Mouse (Mus musculus) cerebellum, adult 11 months (tissue): ENCODE results near the gene Casp3.
"Not testable (repeated sequence)": the region's sequence is repeated elsewhere in the genome, so short reads cannot be mapped to it uniquely, and the experiment has no call there.

ENCODE experiments used
- DNase-seq: peaks from one replicate; pipeline ENCODE4 v3.0.0; 2022

Casp3 gene

GRCm38 (mm10) chr8:46616879-46617689 lies at the start of gene Casp3, which contains the start of gene Primpol:
Gene Casp3 (plus strand): TSS chr8:46617291.
Gene Primpol (minus strand): TSS chr8:46617212.
- DNase-seq, result peak; percentile 94

GRCm38 (mm10) chr8:46567946-46568345 lies 49.1 kb upstream of the Casp3 start:
- DNase-seq, result no peak

DNA sequence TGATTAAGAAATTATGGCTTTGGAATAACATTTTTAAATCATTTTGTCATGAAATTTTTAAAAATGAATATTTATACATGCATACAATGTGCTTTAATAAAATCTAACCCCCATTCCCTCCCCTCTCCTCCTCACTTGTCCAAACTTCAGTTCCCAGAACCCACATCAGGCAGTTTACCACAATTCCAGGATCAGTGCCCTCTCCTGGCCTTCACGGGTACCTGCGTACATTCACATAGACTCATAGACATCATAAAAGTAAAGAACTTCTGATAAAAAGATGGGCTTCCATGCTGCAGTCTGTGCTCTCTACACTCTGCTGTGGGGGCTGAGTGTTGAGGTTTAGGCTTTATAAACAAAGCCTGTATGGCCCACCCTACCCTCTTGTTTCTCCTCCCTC lies 48.1 kb upstream of the Casp3 start:
- no peak for DNase-seq

- no peak for DNase-seq
Observed at GRCm38 (mm10) chr8:46569659-46570441, 47.2 kb upstream of the Casp3 start.

- no peak for DNase-seq
Observed at GRCm38 (mm10) chr8:46570673-46571072, 46.4 kb upstream of the Casp3 start.

- no peak for DNase-seq
Observed at GRCm38 (mm10) chr8:46573446-46573845, 43.6 kb upstream of the Casp3 start.

- no peak for DNase-seq
Observed at GRCm38 (mm10) chr8:46573964-46574363, 43.1 kb upstream of the Casp3 start.

- no peak for DNase-seq
Observed at GRCm38 (mm10) chr8:46578794-46579193, 38.3 kb upstream of the Casp3 start.

DNA sequence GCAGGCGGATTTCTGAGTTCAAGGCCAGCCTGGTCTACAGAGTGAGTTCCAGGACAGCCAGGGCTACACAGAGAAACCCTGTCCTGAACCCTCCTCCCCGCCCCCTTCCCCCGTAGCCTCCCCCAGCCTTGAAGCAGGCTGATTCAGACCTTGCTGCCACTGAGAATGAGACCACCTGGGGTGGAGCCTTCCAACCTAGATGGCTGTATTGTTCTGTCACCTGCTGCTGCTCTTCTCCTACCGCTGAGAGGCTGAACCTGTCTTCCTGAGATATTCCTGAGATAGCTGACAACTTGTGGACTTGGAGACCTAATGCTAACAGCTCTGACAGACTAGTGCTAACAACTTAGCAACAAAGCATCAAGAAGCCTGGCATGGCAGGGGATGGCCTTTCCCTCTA lies 32.8 kb upstream of the Casp3 start:
- DNase-seq, result not testable (repeated sequence)

DNA sequence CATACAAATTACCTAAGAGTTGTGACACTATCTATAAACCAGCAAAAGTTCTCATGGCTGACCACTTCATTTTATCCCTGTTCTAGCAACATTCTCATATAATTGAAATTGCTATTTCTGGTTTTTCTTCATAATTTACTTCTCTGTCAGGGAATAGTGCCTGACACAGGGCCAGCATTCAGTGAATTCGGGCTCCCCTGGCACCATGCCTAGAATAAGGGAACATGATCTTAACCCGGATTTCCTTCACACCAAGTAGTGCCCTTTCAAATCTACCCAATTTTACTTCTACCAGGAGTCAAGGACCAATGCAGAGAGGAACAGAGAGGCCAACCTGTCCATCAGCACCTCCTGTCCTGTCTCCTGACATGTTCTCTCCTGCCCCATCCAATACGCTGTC lies 31.5 kb upstream of the Casp3 start:
- no peak for DNase-seq

- no peak for DNase-seq
Observed at GRCm38 (mm10) chr8:46587911-46588310, 29.2 kb upstream of the Casp3 start.

GRCm38 (mm10) chr8:46588663-46589062 lies 28.4 kb upstream of the Casp3 start:
- no peak for DNase-seq

- peak; percentile 4 for DNase-seq
Observed at GRCm38 (mm10) chr8:46593067-46593466, 24.0 kb upstream of the Casp3 start.

DNA sequence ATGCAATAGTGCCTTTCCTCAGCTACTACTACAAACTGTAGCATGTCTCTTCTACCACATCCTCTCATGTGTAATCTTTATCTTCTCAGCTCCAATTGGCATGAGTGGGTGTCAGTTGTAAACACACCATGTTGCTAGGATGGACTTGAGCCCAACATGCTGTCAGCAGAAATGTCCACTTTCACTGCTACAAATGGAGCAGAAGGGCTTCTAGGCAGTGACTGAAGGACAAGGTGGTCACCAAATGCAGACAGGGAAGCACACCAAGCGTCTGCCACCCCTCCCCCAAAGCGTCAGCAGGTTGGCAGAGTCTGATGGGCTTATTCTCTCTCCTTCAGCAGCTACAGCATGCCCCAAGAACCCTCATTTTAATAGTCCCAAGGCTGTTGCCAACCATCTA lies 23.3 kb upstream of the Casp3 start:
- peak; percentile 8 for DNase-seq

GRCm38 (mm10) chr8:46595593-46595992 lies 21.5 kb upstream of the Casp3 start:
- DNase-seq, result no peak

DNA sequence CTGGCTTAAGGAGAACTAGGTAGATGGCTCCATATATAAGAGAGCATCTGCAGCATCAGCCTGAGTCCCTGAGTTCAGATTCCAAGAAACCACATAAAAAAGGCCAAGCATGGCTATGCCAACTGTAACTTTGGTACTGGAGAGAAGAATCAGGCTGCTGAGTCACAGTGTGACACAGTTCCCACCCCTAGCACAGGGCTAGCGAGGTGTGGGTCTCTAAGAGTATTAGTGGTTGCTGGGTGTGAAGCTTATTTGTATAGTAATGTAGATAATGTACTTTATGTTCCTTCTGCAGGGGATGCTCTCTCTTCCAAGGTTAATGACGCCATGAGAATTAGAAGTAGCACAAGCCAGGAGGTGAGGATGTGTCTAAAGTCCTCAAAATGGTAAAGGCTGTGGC lies 20.6 kb upstream of the Casp3 start:
- DNase-seq, result no peak

- DNase-seq, result no peak
Observed at GRCm38 (mm10) chr8:46597411-46597810, 19.7 kb upstream of the Casp3 start.

GRCm38 (mm10) chr8:46598114-46598513 lies 19.0 kb upstream of the Casp3 start:
- no peak for DNase-seq

DNA sequence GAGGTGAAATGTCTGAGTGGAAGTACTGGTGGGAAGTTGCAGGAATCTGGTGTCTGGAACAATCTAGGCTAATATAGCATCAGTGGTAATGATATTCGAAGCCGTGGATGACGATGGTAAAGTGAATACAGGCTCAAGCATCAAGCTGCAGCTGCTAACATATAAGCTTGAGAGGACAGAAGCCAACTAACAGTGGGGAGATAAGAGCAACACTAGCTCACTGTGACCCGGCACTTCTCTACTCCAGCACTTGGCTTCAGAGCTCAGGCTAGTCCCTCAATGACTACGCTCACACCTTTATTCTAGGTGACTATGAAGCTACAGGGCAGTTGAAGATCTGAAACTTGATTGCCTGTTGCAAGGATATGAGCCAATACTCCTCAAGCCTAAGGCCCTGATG lies 18.3 kb upstream of the Casp3 start:
- no peak for DNase-seq

DNA sequence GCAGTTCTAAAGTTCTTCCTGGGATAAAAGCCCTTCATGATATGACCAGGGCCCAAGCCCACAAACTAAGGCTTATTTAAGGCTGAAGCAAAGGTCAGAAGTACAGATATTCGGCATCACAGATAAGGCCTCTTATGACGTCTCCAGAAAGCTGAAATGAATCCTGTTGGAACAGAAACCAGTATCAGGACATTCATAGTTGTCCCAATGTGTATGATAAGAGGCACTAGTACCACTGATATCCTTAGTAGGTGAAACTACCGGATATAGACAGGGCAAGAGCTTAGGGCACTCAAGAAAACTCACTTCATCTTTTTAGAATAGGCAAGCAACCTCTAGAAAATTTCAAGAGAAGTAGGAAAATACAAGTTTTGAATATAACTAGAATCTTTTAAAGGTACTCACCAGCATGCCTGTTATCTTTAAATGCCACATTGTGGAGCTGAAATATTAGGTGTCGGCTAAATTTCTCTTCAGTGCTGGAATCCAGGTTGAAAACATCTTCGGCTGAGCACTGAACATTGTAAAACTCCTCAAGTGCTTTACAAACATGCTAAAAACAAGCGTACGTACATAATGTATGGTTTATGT lies 17.7 kb upstream of the Casp3 start:
- DNase-seq, result no peak

GRCm38 (mm10) chr8:46600959-46601707 lies 16.0 kb upstream of the Casp3 start:
- DNase-seq, result no peak

- DNase-seq, result no peak
Observed at GRCm38 (mm10) chr8:46603587-46603986, 13.5 kb upstream of the Casp3 start.

DNA sequence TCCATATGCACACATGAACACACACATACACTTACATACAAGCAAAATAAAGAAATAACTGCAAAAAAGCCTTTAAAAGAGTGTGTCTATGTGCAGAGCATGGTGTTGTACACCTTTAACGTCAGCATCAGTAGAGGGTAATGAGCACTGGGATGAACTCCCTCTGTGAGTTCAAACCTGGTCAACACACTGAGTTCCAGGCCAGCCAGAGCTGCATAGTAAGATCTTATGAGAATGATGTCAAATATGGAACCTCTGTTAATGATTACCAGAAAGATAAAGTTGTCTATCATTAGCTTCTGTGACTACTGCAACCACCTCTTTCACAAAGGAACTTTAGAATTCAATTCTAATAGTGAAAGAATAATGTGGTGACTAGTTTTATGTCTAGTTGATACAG lies 10.2 kb upstream of the Casp3 start:
- DNase-seq, result no peak
